Mouse (Mus musculus): ENCODE measurements around the gene Rraga. TPM values are rescaled to one million over a fixed set of nuclear protein-coding genes. Genes with fewer than 3 reads are reported as not detected.

Gene Rraga
- polyA plus RNA-seq, 1 experiment from 2014 or later, result 86.6 TPM

- Histone ChIP-seq H3K27ac (ENCODE audit: low read length) (peak overlapping the region; percentile 96), H3K27me3 (ENCODE audit: control insufficient read depth, insufficient read depth, low read length) (no peaks in the 10 kb centered on the region), H3K4me1 (ENCODE audit: control insufficient read depth, insufficient read depth, low read length) (peaks cover 17% of the 10 kb centered on the region), H3K9ac (ENCODE audit: low read length) (peak overlapping the region; percentile 96), H3K36me3 (ENCODE audit: control insufficient read depth, insufficient read depth) (no peaks in the 10 kb centered on the region), H3K4me2 (ENCODE audit: low read depth, low read length) (peak overlapping the region; percentile 95), H3K4me3 (ENCODE audit: low read length) (peak overlapping the region; percentile 92), H3K9me3 (replicated peaks; ENCODE audit: control insufficient read depth, low read length) (no peaks in the 10 kb centered on the region)
- ATAC-seq (replicated peaks; ENCODE audit: extremely low read depth, insufficient read depth, low FRiP score), result no peak
- WGBS, result under 1% methylated on average over 20 of the region's 20 CpGs
These were observed 663 bp downstream of the Rraga start for GRCm38 (mm10) chr4:86576120-86576541.

DNA sequence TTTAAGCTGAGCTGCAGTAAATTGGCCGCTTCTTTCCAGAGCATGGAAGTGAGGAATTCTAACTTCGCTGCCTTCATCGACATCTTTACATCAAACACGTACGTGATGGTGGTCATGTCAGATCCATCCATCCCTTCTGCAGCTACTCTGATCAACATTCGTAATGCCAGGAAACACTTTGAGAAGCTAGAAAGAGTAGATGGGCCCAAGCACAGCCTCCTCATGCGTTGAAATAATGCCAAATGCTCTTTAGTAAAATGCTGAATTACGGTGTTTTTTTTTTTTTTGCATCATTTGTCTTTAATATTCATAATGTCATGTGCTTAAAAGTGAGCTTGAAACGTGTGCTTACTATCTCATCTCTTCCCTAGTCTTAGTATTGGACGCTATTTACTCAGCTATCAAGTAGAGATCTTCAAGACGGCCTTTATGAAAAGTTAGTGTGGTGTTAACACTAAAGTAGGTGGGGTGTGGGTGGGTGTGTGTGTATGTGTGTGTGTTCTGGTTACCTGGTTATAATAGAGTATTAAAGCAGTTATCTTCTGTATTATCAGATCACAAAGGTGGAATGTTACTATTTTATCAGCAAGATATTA is 1.3 kb downstream of the Rraga start:
- H3K9me3 ChIP-seq (replicated peaks; ENCODE audit: control insufficient read depth, low read length), result no peaks in the 10 kb centered on the region
- H3K27ac ChIP-seq (ENCODE audit: low read length), result peak overlapping the region; percentile 96; the same call in 1 of the 2 replicates
- ATAC-seq (replicated peaks; ENCODE audit: extremely low read depth, insufficient read depth, low FRiP score), result no peak
- peak overlapping the region; percentile 92 for H3K4me3 ChIP-seq (ENCODE audit: low read length)
- H3K27me3 ChIP-seq (ENCODE audit: control insufficient read depth, insufficient read depth, low read length), result no peaks in the 10 kb centered on the region
- WGBS, result 4% methylated on average over 11 of the region's 11 CpGs
- peaks cover 17% of the 10 kb centered on the region for H3K4me1 ChIP-seq (ENCODE audit: control insufficient read depth, insufficient read depth, low read length)
- no peaks in the 10 kb centered on the region for H3K36me3 ChIP-seq (ENCODE audit: control insufficient read depth, insufficient read depth)
- H3K9ac ChIP-seq (ENCODE audit: low read length), result peak overlapping the region; percentile 96
- peak overlapping the region; percentile 95 for H3K4me2 ChIP-seq (ENCODE audit: low read depth, low read length)

DNA sequence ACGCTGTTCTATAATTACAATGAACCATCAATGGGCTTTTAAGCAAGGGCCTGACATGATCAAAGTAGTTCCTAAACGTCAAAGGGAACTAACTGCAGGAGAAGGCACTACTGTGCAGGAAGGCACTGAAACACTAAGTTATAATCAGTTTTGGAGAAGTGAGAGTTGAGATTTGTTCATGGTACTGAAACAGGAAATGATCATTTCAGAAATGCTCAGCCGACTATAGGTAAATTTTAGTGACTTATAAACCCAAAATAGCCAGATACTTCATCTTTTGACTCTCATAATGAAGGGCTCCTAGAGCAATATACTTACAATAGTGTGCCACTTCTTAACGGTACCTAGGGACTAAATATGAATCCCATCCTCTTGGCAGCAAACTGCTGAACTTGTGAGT is 4.6 kb downstream of the Rraga start:
- no peaks in the 10 kb centered on the region for H3K27me3 ChIP-seq (ENCODE audit: control insufficient read depth, insufficient read depth, low read length)
- ATAC-seq (replicated peaks; ENCODE audit: extremely low read depth, insufficient read depth, low FRiP score), result no peak
- H3K27ac ChIP-seq (ENCODE audit: low read length), result no peak overlapping the region
- peaks cover 14% of the 10 kb centered on the region for H3K4me1 ChIP-seq (ENCODE audit: control insufficient read depth, insufficient read depth, low read length)
- H3K9ac ChIP-seq (ENCODE audit: low read length), result no peak overlapping the region
- H3K36me3 ChIP-seq (ENCODE audit: control insufficient read depth, insufficient read depth), result peaks cover 17% of the 10 kb centered on the region; the same call in 1 of the 2 replicates
- WGBS, result 67% methylated on average over 4 of the region's 4 CpGs
- H3K9me3 ChIP-seq (replicated peaks; ENCODE audit: control insufficient read depth, low read length), result no peaks in the 10 kb centered on the region
- no peak overlapping the region for H3K4me3 ChIP-seq (ENCODE audit: low read length)
- H3K4me2 ChIP-seq (ENCODE audit: low read depth, low read length), result no peak overlapping the region

- H3K36me3 ChIP-seq (ENCODE audit: control insufficient read depth, insufficient read depth), result peaks cover 21% of the 10 kb centered on the region
These were observed 5.1 kb downstream of the Rraga start for GRCm38 (mm10) chr4:86580591-86580990.

DNA sequence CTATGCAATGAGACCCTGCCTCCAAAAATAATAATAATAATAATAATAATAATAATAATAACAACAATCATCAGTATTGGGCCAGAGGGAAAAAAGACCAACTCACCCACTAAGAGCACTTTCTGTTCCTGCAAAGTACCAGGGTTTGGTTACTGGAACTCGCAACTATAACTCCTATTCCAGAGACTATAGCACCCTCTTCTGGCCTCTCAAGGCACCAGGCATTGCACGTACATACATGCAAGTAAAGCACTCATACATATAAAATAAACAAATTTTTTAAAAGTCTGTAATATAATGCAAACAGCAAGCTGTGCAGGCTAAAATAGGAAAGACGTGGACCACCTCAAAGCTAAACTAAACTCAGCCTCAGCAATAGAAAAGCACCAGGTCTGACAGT is 12.8 kb downstream of the Rraga start:
- H3K36me3 ChIP-seq (ENCODE audit: control insufficient read depth, insufficient read depth), result peaks cover 37% of the 10 kb centered on the region
- no peak overlapping the region for H3K27ac ChIP-seq (ENCODE audit: low read length)
- 86% methylated on average over 3 of the region's 3 CpGs for WGBS
- H3K9me3 ChIP-seq (replicated peaks; ENCODE audit: control insufficient read depth, low read length), result no peaks in the 10 kb centered on the region
- no peak for ATAC-seq (replicated peaks; ENCODE audit: extremely low read depth, insufficient read depth, low FRiP score)
- H3K4me3 ChIP-seq (ENCODE audit: low read length), result no peak overlapping the region
- no peak overlapping the region for H3K9ac ChIP-seq (ENCODE audit: low read length)
- no peaks in the 10 kb centered on the region for H3K4me1 ChIP-seq (ENCODE audit: control insufficient read depth, insufficient read depth, low read length)
- H3K27me3 ChIP-seq (ENCODE audit: control insufficient read depth, insufficient read depth, low read length), result no peaks in the 10 kb centered on the region
- H3K4me2 ChIP-seq (ENCODE audit: low read depth, low read length), result no peak overlapping the region

More at GRCm38 (mm10) chr4:86580591-86580990, 5.1 kb downstream of the Rraga start:
- Histone ChIP-seq H3K9me3 (replicated peaks; ENCODE audit: control insufficient read depth, low read length) (no peaks in the 10 kb centered on the region), H3K9ac (ENCODE audit: low read length) (no peak overlapping the region), H3K4me1 (ENCODE audit: control insufficient read depth, insufficient read depth, low read length) (peaks cover 13% of the 10 kb centered on the region), H3K27me3 (ENCODE audit: control insufficient read depth, insufficient read depth, low read length) (no peaks in the 10 kb centered on the region), H3K4me2 (ENCODE audit: low read depth, low read length) (no peak overlapping the region), H3K27ac (ENCODE audit: low read length) (no peak overlapping the region), H3K4me3 (ENCODE audit: low read length) (no peak overlapping the region)
- 84% methylated on average over 3 of the region's 3 CpGs for WGBS
- no peak for ATAC-seq (replicated peaks; ENCODE audit: extremely low read depth, insufficient read depth, low FRiP score)

DNA sequence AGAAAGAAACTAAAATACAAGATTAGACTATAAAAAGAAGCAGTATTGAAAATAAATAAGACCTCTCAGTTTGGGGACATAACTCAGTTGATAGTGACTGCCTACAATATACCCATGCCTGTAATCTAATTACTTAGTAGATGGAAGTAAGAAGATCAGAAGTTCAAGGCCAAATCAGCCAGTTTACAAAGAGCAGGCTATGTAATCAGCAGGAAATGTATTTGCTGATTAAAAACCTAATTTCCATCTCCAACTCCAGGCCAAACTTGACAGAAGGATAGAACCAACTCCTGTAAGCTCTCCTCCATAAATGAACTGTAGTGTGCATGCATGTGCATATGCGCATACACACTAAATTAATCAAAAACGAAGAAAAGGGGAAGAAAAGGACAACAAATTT is 15.8 kb downstream of the Rraga start:
- no peak overlapping the region for H3K4me3 ChIP-seq (ENCODE audit: low read length)
- ATAC-seq (replicated peaks; ENCODE audit: extremely low read depth, insufficient read depth, low FRiP score), result no peak
- H3K36me3 ChIP-seq (ENCODE audit: control insufficient read depth, insufficient read depth), result peaks cover 21% of the 10 kb centered on the region; the same call in 1 of the 2 replicates
- no peak overlapping the region for H3K9ac ChIP-seq (ENCODE audit: low read length)
- 88% methylated on average over 2 of the region's 2 CpGs for WGBS
- H3K4me2 ChIP-seq (ENCODE audit: low read depth, low read length), result no peak overlapping the region
- no peak overlapping the region for H3K27ac ChIP-seq (ENCODE audit: low read length)
- no peaks in the 10 kb centered on the region for H3K27me3 ChIP-seq (ENCODE audit: control insufficient read depth, insufficient read depth, low read length)
- no peaks in the 10 kb centered on the region for H3K9me3 ChIP-seq (replicated peaks; ENCODE audit: control insufficient read depth, low read length)
- H3K4me1 ChIP-seq (ENCODE audit: control insufficient read depth, insufficient read depth, low read length), result no peaks in the 10 kb centered on the region

- no peaks in the 10 kb centered on the region for H3K9me3 ChIP-seq (replicated peaks; ENCODE audit: control insufficient read depth, low read length)
- ATAC-seq (replicated peaks; ENCODE audit: extremely low read depth, insufficient read depth, low FRiP score), result peak; percentile 100
- peaks cover 2% of the 10 kb centered on the region; the same call in 1 of the 2 replicates for H3K36me3 ChIP-seq (ENCODE audit: control insufficient read depth, insufficient read depth)
- H3K27me3 ChIP-seq (ENCODE audit: control insufficient read depth, insufficient read depth, low read length), result no peaks in the 10 kb centered on the region
- H3K4me1 ChIP-seq (ENCODE audit: control insufficient read depth, insufficient read depth, low read length), result peaks cover 8% of the 10 kb centered on the region
- peak within 1 kb of the TSS; percentile 65 for H3K27ac ChIP-seq (ENCODE audit: low read length)
- peak within 1 kb of the TSS; percentile 73 for H3K4me3 ChIP-seq (ENCODE audit: low read length)
- peak within 1 kb of the TSS; percentile 95 for H3K4me2 ChIP-seq (ENCODE audit: low read depth, low read length)
- 0% methylated on average over 59 of the region's 59 CpGs for WGBS
- H3K9ac ChIP-seq (ENCODE audit: low read length), result peak within 1 kb of the TSS; percentile 83
These were observed 36.2 kb downstream of the Rraga start, which contains the start of gene Haus6 for GRCm38 (mm10) chr4:86611524-86612288. TSS of gene Haus6 (minus strand) at chr4:86612055.

- 25% methylated on average over 8 of the region's 8 CpGs for WGBS
- H3K36me3 ChIP-seq (ENCODE audit: control insufficient read depth, insufficient read depth), result no peaks in the 10 kb centered on the region
- ATAC-seq (replicated peaks; ENCODE audit: extremely low read depth, insufficient read depth, low FRiP score), result no peak
- no peaks in the 10 kb centered on the region for H3K27me3 ChIP-seq (ENCODE audit: control insufficient read depth, insufficient read depth, low read length)
- H3K4me3 ChIP-seq (ENCODE audit: low read length), result peak overlapping the region; percentile 73
- H3K9me3 ChIP-seq (replicated peaks; ENCODE audit: control insufficient read depth, low read length), result no peaks in the 10 kb centered on the region
- peaks cover 8% of the 10 kb centered on the region for H3K4me1 ChIP-seq (ENCODE audit: control insufficient read depth, insufficient read depth, low read length)
- peak overlapping the region; percentile 65 for H3K9ac ChIP-seq (ENCODE audit: low read length)
- H3K4me2 ChIP-seq (ENCODE audit: low read depth, low read length), result peak overlapping the region; percentile 61
- peak overlapping the region; percentile 47 for H3K27ac ChIP-seq (ENCODE audit: low read length)
These were observed 36.8 kb downstream of the Rraga start for GRCm38 (mm10) chr4:86612289-86612620.

- Histone ChIP-seq H3K4me1 (ENCODE audit: control insufficient read depth, insufficient read depth, low read length) (no peaks in the 10 kb centered on the region), H3K27ac (ENCODE audit: low read length) (no peak overlapping the region), H3K27me3 (ENCODE audit: control insufficient read depth, insufficient read depth, low read length) (no peaks in the 10 kb centered on the region), H3K4me2 (ENCODE audit: low read depth, low read length) (no peak overlapping the region), H3K9me3 (replicated peaks; ENCODE audit: control insufficient read depth, low read length) (no peaks in the 10 kb centered on the region), H3K9ac (ENCODE audit: low read length) (no peak overlapping the region), H3K36me3 (ENCODE audit: control insufficient read depth, insufficient read depth) (no peaks in the 10 kb centered on the region), H3K4me3 (ENCODE audit: low read length) (no peak overlapping the region)
- ATAC-seq (replicated peaks; ENCODE audit: extremely low read depth, insufficient read depth, low FRiP score), result no peak
- 65% methylated on average over 2 of the region's 2 CpGs for WGBS
These were observed 45.0 kb downstream of the Rraga start for GRCm38 (mm10) chr4:86620506-86620905.

All from heart, embryonic 16.5 days (tissue).